Mouse (Mus musculus) MEL (cell line): ENCODE measurements around the gene Rec8. TPM values are rescaled to one million over a fixed set of nuclear protein-coding genes. Genes with fewer than 3 reads are reported as not detected.

ENCODE experiments used
- DNase-seq: peaks from one replicate; pipeline ENCODE4 v3.0.0; 2011; ENCODE audit warnings: low read depth, low spot score
- H3K27ac ChIP-seq: 2 replicates; pipeline ENCODE4 v1.5.1; 2012; ENCODE audit warnings: low read depth, mild to moderate bottlenecking, control low read depth, low read length, moderate library complexity; ENCODE audit not compliant: control insufficient read depth
- H3K27me3 ChIP-seq, 2 experiments: fragments of 150-350 bp in 1 of 2; sonication (generic) in 1 of 2; 2 replicates each; pipeline ENCODE4 v1.6.1; 2012; ENCODE audit warnings: low read length in 2 of 2, mild to moderate bottlenecking in 2 of 2, improper control_type of control experiment in 1 of 2, moderate library complexity in 1 of 2; ENCODE audit not compliant: insufficient read depth in 2 of 2, control insufficient read depth in 1 of 2
- H3K36me3 ChIP-seq, 2 experiments: 2 replicates each; pipeline ENCODE4 v1.6.1; 2012 to 2014; ENCODE audit warnings: low read length in 2 of 2, improper control_type of control experiment in 1 of 2, inconsistent platforms in 1 of 2, mild to moderate bottlenecking in 1 of 2; ENCODE audit not compliant: insufficient read depth in 2 of 2, control insufficient read depth in 1 of 2
- H3K4me1 ChIP-seq, 2 experiments: fragments of 150-350 bp in 1 of 2; sonication (generic) in 1 of 2; 2 replicates each; pipeline ENCODE4 v1.6.1; 2012; ENCODE audit warnings: low read length in 2 of 2, improper control_type of control experiment in 1 of 2, mild to moderate bottlenecking in 1 of 2; ENCODE audit not compliant: insufficient read depth in 2 of 2, control insufficient read depth in 1 of 2
- H3K4me3 ChIP-seq, 2 experiments: fragments of 150-350 bp in 1 of 2; sonication (generic) in 1 of 2; 2 replicates each; pipeline ENCODE4 v1.5.1; 2012; ENCODE audit warnings: low read depth in 2 of 2, low read length in 2 of 2, mild to moderate bottlenecking in 2 of 2, moderate library complexity in 2 of 2, control low read depth in 1 of 2, improper control_type of control experiment in 1 of 2; ENCODE audit not compliant: control insufficient read depth in 1 of 2, insufficient read depth in 1 of 2
- H3K79me2 ChIP-seq: 2 replicates; pipeline ENCODE4 v1.6.1; 2012; ENCODE audit warnings: mild to moderate bottlenecking, low read length, moderate library complexity; ENCODE audit not compliant: control insufficient read depth, poor library complexity, insufficient read depth
- H3K9ac ChIP-seq: 2 replicates; pipeline ENCODE4 v1.6.1; 2012; ENCODE audit warnings: low read depth, mild to moderate bottlenecking, control low read depth, low read length, moderate library complexity; ENCODE audit not compliant: control insufficient read depth, poor library complexity, severe bottlenecking
- H3K9me3 ChIP-seq: fragments of 150-350 bp; sonication (generic); replicated peaks from 2 replicates; pipeline ENCODE4 v1.6.1; 2012; ENCODE audit warnings: mild to moderate bottlenecking, low read length, improper control_type of control experiment, moderate library complexity; ENCODE audit not compliant: insufficient read depth
- CHD1 ChIP-seq: IDR thresholded peaks from 2 replicates; pipeline ENCODE4 v1.6.1; 2012; ENCODE audit warnings: low read depth, mild to moderate bottlenecking, inconsistent platforms, low read length, improper control_type of control experiment
- CHD2 ChIP-seq: IDR thresholded peaks from 2 replicates; pipeline ENCODE4 v1.6.1; 2011; ENCODE audit warnings: low read length, improper control_type of control experiment
- E2F4 ChIP-seq: IDR thresholded peaks from 2 replicates; pipeline ENCODE4 v1.6.1; 2011; ENCODE audit warnings: low read depth, low read length, improper control_type of control experiment, borderline replicate concordance
- EP300 ChIP-seq, 2 experiments: IDR thresholded peaks; 2 replicates each; pipeline ENCODE4 v1.6.1; 2011; ENCODE audit warnings: improper control_type of control experiment in 2 of 2, low read length in 2 of 2, low read depth in 1 of 2, mild to moderate bottlenecking in 1 of 2
- ETS1 ChIP-seq: IDR thresholded peaks from 2 replicates; pipeline ENCODE4 v1.6.1; 2012; ENCODE audit warnings: low read depth, mild to moderate bottlenecking, inconsistent platforms, low read length, improper control_type of control experiment, moderate library complexity
- GABPA ChIP-seq: IDR thresholded peaks from 2 replicates; pipeline ENCODE4 v1.6.1; 2012; ENCODE audit warnings: low read depth, mild to moderate bottlenecking, inconsistent platforms, low read length, improper control_type of control experiment, moderate library complexity
- HCFC1 ChIP-seq: IDR thresholded peaks from 2 replicates; pipeline ENCODE4 v1.6.1; 2012; ENCODE audit warnings: low read depth, mild to moderate bottlenecking, inconsistent platforms, low read length, improper control_type of control experiment, moderate library complexity
- KAT2A ChIP-seq: conservative IDR thresholded peaks from 2 replicates; pipeline ENCODE4 v1.6.1; 2012; ENCODE audit warnings: low read depth, low read length, improper control_type of control experiment, inconsistent platforms
- MAFK ChIP-seq: IDR thresholded peaks from 2 replicates; pipeline ENCODE4 v1.6.1; 2011; ENCODE audit warnings: low read depth, mild to moderate bottlenecking, low read length, improper control_type of control experiment, borderline replicate concordance
- MAZ ChIP-seq: IDR thresholded peaks from 2 replicates; pipeline ENCODE4 v1.6.1; 2012; ENCODE audit warnings: low read depth, mild to moderate bottlenecking, inconsistent platforms, low read length, improper control_type of control experiment
- MEF2A ChIP-seq: IDR thresholded peaks from 2 replicates; pipeline ENCODE4 v1.6.1; 2014; ENCODE audit warnings: low read depth, mild to moderate bottlenecking, inconsistent platforms, low read length, improper control_type of control experiment; ENCODE audit not compliant: poor library complexity, insufficient replicate concordance, severe bottlenecking; ENCODE audit errors: extremely low read depth
- MXI1 ChIP-seq: IDR thresholded peaks from 2 replicates; pipeline ENCODE4 v1.6.1; 2011; ENCODE audit warnings: mild to moderate bottlenecking, low read depth, low read length, improper control_type of control experiment
- MYB ChIP-seq: IDR thresholded peaks from 2 replicates; pipeline ENCODE4 v1.6.1; 2011; ENCODE audit warnings: mild to moderate bottlenecking, low read depth, low read length, improper control_type of control experiment
- NELFE ChIP-seq: IDR thresholded peaks from 2 replicates; pipeline ENCODE4 v1.6.1; 2011; ENCODE audit warnings: low read depth, low read length, improper control_type of control experiment
- NRF1 ChIP-seq: IDR thresholded peaks from 2 replicates; pipeline ENCODE4 v1.6.1; 2014; ENCODE audit warnings: low read depth, mild to moderate bottlenecking, inconsistent platforms, low read length, improper control_type of control experiment, moderate library complexity; ENCODE audit not compliant: poor library complexity, insufficient read depth, severe bottlenecking
- POLR2A ChIP-seq, 2 experiments: IDR thresholded peaks; 2 replicates each; pipeline ENCODE4 v1.6.1; 2011 to 2012; ENCODE audit warnings: low read length in 2 of 2, mild to moderate bottlenecking in 2 of 2, control low read depth in 1 of 2, improper control_type of control experiment in 1 of 2, low read depth in 1 of 2, moderate library complexity in 1 of 2; ENCODE audit not compliant: control insufficient read depth in 1 of 2, insufficient read depth in 1 of 2, poor library complexity in 1 of 2
- POLR2AphosphoS2 ChIP-seq: IDR thresholded peaks from 2 replicates; pipeline ENCODE4 v1.6.1; 2011; ENCODE audit warnings: low read length, improper control_type of control experiment
- POLR2AphosphoS5 ChIP-seq: IDR thresholded peaks from 2 replicates; pipeline ENCODE4 v1.6.1; 2012; ENCODE audit warnings: low read depth, borderline replicate concordance, mild to moderate bottlenecking, inconsistent platforms, low read length, moderate library complexity, mixed read lengths
- RAD21 ChIP-seq: IDR thresholded peaks from 2 replicates; pipeline ENCODE4 v1.6.1; 2011; ENCODE audit warnings: mild to moderate bottlenecking, low read depth, low read length, improper control_type of control experiment
- RCOR1 ChIP-seq: IDR thresholded peaks from 2 replicates; pipeline ENCODE4 v1.6.1; 2012; ENCODE audit warnings: low read depth, mild to moderate bottlenecking, inconsistent platforms, low read length, improper control_type of control experiment
- SIN3A ChIP-seq: IDR thresholded peaks from 2 replicates; pipeline ENCODE4 v1.6.1; 2012; ENCODE audit warnings: low read length, improper control_type of control experiment, inconsistent platforms
- SMC3 ChIP-seq: IDR thresholded peaks from 2 replicates; pipeline ENCODE4 v1.6.1; 2011; ENCODE audit warnings: low read depth, low read length, improper control_type of control experiment
- TAL1 ChIP-seq: IDR thresholded peaks from 2 replicates; pipeline ENCODE4 v1.6.1; 2012; ENCODE audit warnings: mild to moderate bottlenecking, inconsistent platforms, low read length, moderate library complexity, mixed read lengths
- TBP ChIP-seq: IDR thresholded peaks from 2 replicates; pipeline ENCODE4 v1.8.0; 2011; ENCODE audit warnings: low read depth, low read length, improper control_type of control experiment
- TCF12 ChIP-seq: IDR thresholded peaks from 2 replicates; pipeline ENCODE4 v1.6.1; 2014; ENCODE audit warnings: low read depth, mild to moderate bottlenecking, inconsistent platforms, low read length, improper control_type of control experiment, moderate library complexity
- UBTF ChIP-seq: IDR thresholded peaks from 2 replicates; pipeline ENCODE4 v1.6.1; 2012; ENCODE audit warnings: low read depth, mild to moderate bottlenecking, inconsistent platforms, low read length, improper control_type of control experiment, moderate library complexity, borderline replicate concordance; ENCODE audit not compliant: insufficient read depth
- USF1 ChIP-seq: IDR thresholded peaks from 2 replicates; pipeline ENCODE4 v1.6.1; 2014; ENCODE audit warnings: low read depth, mild to moderate bottlenecking, inconsistent platforms, low read length, improper control_type of control experiment, moderate library complexity
- USF2 ChIP-seq, 2 experiments: IDR thresholded peaks; 2 replicates each; pipeline ENCODE4 v1.6.1; 2011 to 2012; ENCODE audit warnings: improper control_type of control experiment in 2 of 2, low read length in 2 of 2, borderline replicate concordance in 1 of 2, inconsistent platforms in 1 of 2, low read depth in 1 of 2, mild to moderate bottlenecking in 1 of 2; ENCODE audit not compliant: insufficient read depth in 1 of 2
- ZC3H11A ChIP-seq: IDR thresholded peaks from 2 replicates; pipeline ENCODE4 v1.6.1; 2012; ENCODE audit warnings: low read depth, mild to moderate bottlenecking, inconsistent platforms, low read length, improper control_type of control experiment
- ZKSCAN1 ChIP-seq: IDR thresholded peaks from 2 replicates; pipeline ENCODE4 v1.6.1; 2012; ENCODE audit warnings: low read depth, mild to moderate bottlenecking, inconsistent platforms, low read length, improper control_type of control experiment, moderate library complexity
- ZMIZ1 ChIP-seq: IDR thresholded peaks from 2 replicates; pipeline ENCODE4 v1.6.1; 2012; ENCODE audit warnings: low read depth, mild to moderate bottlenecking, inconsistent platforms, low read length, improper control_type of control experiment, moderate library complexity
- polyA plus RNA-seq, 2 experiments: library from polyadenylated mRNA; stranded (reverse) in 1 of 2; unstranded in 1 of 2; fragments of >175 nt in 1 of 2; fragments of >200 nt in 1 of 2; gene quantifications; 2 replicates each; pipeline versions ENCODE4 v1.2.1 to v1.2.4; 2012; ENCODE audit warnings: low replicate concordance in 2 of 2, low read depth in 1 of 2; ENCODE audit not compliant: insufficient read length in 2 of 2, insufficient read depth in 1 of 2, missing spikeins in 1 of 2
- total RNA-seq: library from RNA; depleted of rRNA; stranded (reverse); fragments of 300-350 nt; gene quantifications from 2 replicates; pipeline ENCODE4 v1.2.3, GENCODE M21; 2012

The Rec8 gene
- total and polyA plus RNA-seq, 3 experiments = 1.5 to 2.5 TPM; not detected in 1

DNA sequence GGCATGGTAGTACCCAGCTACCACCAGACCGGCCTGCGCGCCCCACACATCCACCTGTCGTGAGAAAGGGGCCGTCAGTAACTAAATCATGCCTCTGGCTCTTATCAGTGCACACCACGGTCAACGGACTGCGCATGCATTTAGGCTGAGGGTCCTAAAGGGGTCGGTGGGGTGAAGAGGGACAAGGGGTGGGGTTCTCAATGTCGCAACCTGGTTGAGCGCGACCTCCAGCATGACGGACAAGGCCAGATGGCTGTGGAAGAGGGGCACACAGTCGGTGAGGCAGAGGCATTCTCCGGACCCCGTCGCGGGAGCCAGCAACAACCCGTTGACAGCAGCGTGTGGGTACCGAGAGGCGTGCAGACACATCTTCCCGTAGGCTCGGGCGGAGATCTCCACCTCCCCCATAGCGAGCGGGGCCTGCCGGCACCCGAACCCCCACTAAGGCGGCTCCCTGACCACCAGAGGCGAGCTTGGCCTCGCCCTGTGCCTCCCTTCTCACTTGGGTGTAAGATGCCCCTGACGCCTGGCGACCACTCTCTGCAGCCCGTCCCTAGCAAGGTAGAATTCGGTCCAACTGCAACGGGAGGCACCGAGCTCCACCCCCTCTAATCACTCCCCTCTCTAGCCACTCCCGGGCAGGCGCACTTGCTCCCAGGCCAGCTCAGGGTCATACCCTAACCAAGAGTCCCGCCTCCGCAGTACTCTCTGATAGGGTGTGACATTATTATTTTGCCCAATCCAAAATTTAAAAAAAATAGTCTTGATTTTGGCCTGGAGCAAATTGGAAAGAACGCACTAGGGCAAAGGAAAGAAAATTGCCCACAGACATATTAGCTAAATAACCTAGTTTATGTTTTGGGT lies 32.9 kb upstream of the Rec8 start, which contains the start of gene Emc9 (continued):
- TF ChIP-seq MXI1 = peak; percentile 89
- TF ChIP-seq ZKSCAN1 = no peak
- no peak for TF ChIP-seq RAD21
- peak; percentile 55 for TF ChIP-seq HCFC1
- peak; percentile 80; the same call in 1 of the 2 replicates for TF ChIP-seq POLR2AphosphoS2
- TF ChIP-seq TCF12 = no peak
- no peak for TF ChIP-seq E2F4
- no peak for TF ChIP-seq POLR2AphosphoS5
- TF ChIP-seq TAL1 = 0 out of 2 replicates have a peak, but pooled peaks have one; percentile 6

DNA sequence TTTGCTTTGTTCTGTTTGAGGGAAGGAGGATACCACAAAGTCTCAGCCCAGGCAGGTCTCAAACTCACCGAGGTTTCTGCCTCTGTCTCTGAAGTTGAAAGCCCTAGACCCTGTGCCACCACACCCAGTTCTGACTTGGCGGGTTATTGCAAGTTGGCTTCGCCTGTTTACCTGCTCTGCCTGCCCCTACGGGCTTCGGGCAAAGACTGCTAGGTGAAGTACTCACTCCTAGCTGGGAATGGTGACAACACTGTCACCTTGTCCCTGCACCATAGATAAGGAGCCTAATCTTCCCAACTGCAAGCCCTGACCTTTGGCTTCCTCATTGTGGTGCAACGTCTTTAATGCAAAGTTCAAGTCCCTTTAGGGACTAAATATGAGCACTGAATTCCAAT lies 32.3 kb upstream of the Rec8 start:
- Histone ChIP-seq H3K79me2 (peaks cover 12% of the 10 kb centered on the region), H3K36me3 (peaks cover 0 to 34% of the 10 kb centered on the region in 2 experiments; a peak in 2 of 4 replicates), H3K27ac (peak overlapping the region; percentile 100), H3K9ac (peak overlapping the region; percentile 73), H3K27me3 (no peaks in the 10 kb centered on the region), H3K9me3 (no peaks in the 10 kb centered on the region), H3K4me1 (peaks cover 3 to 41% of the 10 kb centered on the region in 2 experiments), H3K4me3 (peak overlapping the region; percentile 78 to 82)
- DNase-seq = peak; percentile 81
- peak; percentile 75 for TF ChIP-seq ETS1
- TF ChIP-seq SMC3 = no peak
- no peak; a peak in 1 of 4 replicates for TF ChIP-seq POLR2A (IDR thresholded peaks at IDR 0.05; ENCODE audit: control insufficient read depth in 1 of 2, insufficient read depth in 1 of 2, low read depth in 1 of 2, low read length in 2 of 2, poor library complexity in 1 of 2)
- no peak for TF ChIP-seq MAZ
- TF ChIP-seq CHD2 = no peak
- TF ChIP-seq NELFE = no peak; the same call in 1 of the 2 replicates
- TF ChIP-seq POLR2AphosphoS5 = no peak
- TF ChIP-seq GABPA = no peak
- TF ChIP-seq NRF1 = no peak
- TF ChIP-seq MEF2A = no peak
- no peak for TF ChIP-seq MAFK
- peak; percentile 70 for TF ChIP-seq TAL1
- peak; percentile 60; the same call in 1 of the 2 replicates for TF ChIP-seq RCOR1
- no peak for TF ChIP-seq USF2 (IDR thresholded peaks at IDR 0.05; ENCODE audit: borderline replicate concordance in 1 of 2, insufficient read depth in 1 of 2, low read depth in 1 of 2, low read length in 2 of 2)
- TF ChIP-seq CHD1 = 0 out of 2 replicates have a peak, but pooled peaks have one; percentile 0
- no peak for TF ChIP-seq ZC3H11A
- TF ChIP-seq HCFC1 = no peak
- TF ChIP-seq SIN3A = peak; percentile 34; the same call in 1 of the 2 replicates
- TF ChIP-seq MXI1 = no peak
- TF ChIP-seq UBTF = no peak
- TF ChIP-seq TCF12 = peak; percentile 87
- TF ChIP-seq MYB = peak; percentile 88
- TF ChIP-seq RAD21 = no peak
- no peak for TF ChIP-seq POLR2AphosphoS2
- TF ChIP-seq ZMIZ1 = no peak
- peak; percentile 68; the same call in 1 of the 2 replicates for TF ChIP-seq TBP
- TF ChIP-seq E2F4 = no peak
- TF ChIP-seq USF1 = no peak
- TF ChIP-seq KAT2A = no peak
- TF ChIP-seq EP300 (IDR thresholded peaks at IDR 0.05; ENCODE audit: low read depth in 1 of 2, low read length in 2 of 2) = peak; percentile 89 to 92
